Mouse (Mus musculus) gastrocnemius, adult 2 months (tissue): Measurements from ENCODE around the gene Trp53rka. TPM values are rescaled to one million over a fixed set of nuclear protein-coding genes. Genes with fewer than 3 reads are reported as not detected.
"Not testable (repeated sequence)": the region's sequence is repeated elsewhere in the genome, so short reads cannot be mapped to it uniquely, and the experiment has no call there.

Experiments
- DNase-seq: peaks from one replicate; pipeline ENCODE4 v3.0.0; 2022
- H3K27ac ChIP-seq: fragments of 200-600 bp; 2 replicates; pipeline ENCODE4 v1.8.1; 2022; ENCODE audit warnings: mild to moderate bottlenecking
- H3K4me3 ChIP-seq: fragments of 200-600 bp; 2 replicates; pipeline ENCODE4 v1.8.1; 2022; ENCODE audit warnings: mild to moderate bottlenecking, moderate library complexity
- CTCF ChIP-seq: fragments of 200-600 bp; IDR thresholded peaks from 2 replicates; pipeline ENCODE4 v1.8.1; 2022; ENCODE audit warnings: antibody characterized with exemption, mild to moderate bottlenecking, moderate library complexity
- intact Hi-C: fragments of 180-260 bp; cut with DNase I; formaldehyde crosslinking; loops from one replicate; pipeline ENCODE4 v1.15.1; 2025
- long read RNA-seq, 2 experiments: library from polyadenylated mRNA; stranded (forward); transcript quantifications; one replicate each; pipeline ENCODE4 v2.0.0; 2021
- total RNA-seq, 2 experiments: library from RNA; stranded (reverse); gene quantifications; 2 replicates each; pipeline ENCODE4 v1.2.3; 2021

Trp53rka gene
- 10 to 100 TPM; 10.7 to 11.6 TPM for total RNA-seq
- long read RNA-seq, experiment 1, transcript Trp53rka-201 (2 exons, 1,880 nt): major isoform, 20 of 21 reads
- long read RNA-seq, experiment 1, partial matches to known transcripts: 0 of 21 reads
- long read RNA-seq, experiment 1, other reads (novel, unspliced or antisense): 1 of 21 reads
- long read RNA-seq, experiment 2, transcript Trp53rka-201 (2 exons, 1,880 nt): major isoform, 20 of 23 reads
- long read RNA-seq, experiment 2, partial matches to known transcripts: 0 of 23 reads
- long read RNA-seq, experiment 2, other reads (novel, unspliced or antisense): 3 of 23 reads

GRCm38 (mm10) chr2:165492648-165493553 lies at the start of gene Trp53rka:
Gene Trp53rka, minus strand, starts transcription at chr2:165493324.
- no peak for TF ChIP-seq CTCF
- DNase-seq: peak; percentile 91
- peak within 1 kb of the TSS; percentile 94 for H3K27ac ChIP-seq
- intact Hi-C loops: no loop called here
- H3K4me3 ChIP-seq: peak within 1 kb of the TSS; percentile 94

GRCm38 (mm10) chr2:165540975-165541374 lies 47.9 kb upstream of the Trp53rka start:
- intact Hi-C loops: no loop called here
- no peak for TF ChIP-seq CTCF
- DNase-seq: no peak
- H3K4me3 ChIP-seq: no peak overlapping the region
- no peak overlapping the region for H3K27ac ChIP-seq

GRCm38 (mm10) chr2:165533789-165534188 lies 40.7 kb upstream of the Trp53rka start:
- no peak overlapping the region for H3K4me3 ChIP-seq
- no peak overlapping the region for H3K27ac ChIP-seq
- intact Hi-C loops: no loop called here
- TF ChIP-seq CTCF: no peak
- DNase-seq: no peak

DNA sequence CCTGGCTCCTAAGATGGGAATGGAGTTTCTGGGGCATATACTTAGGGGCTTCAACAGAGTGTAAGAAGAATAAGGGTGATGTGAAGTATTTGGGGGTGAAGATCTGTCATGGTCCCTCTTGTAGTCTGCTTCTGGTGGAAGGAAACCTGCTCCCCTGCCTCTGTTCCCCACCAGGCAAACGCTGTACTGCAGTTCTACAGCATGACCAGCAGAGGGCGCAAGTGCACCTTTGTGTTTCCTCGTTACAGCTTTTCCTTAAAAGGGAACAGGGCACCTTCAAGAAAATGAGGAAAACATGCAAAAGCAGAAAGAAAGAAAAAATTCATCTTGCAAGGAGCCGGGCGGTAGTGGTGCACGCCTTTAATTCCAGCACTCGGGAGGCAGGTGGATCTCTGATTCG lies 36.0 kb upstream of the Trp53rka start:
- Histone ChIP-seq H3K4me3 (no peak overlapping the region), H3K27ac (no peak overlapping the region)
- DNase-seq: peak; percentile 68
- no peak; the same call in 1 of the 2 replicates for TF ChIP-seq CTCF
- intact Hi-C loops: loop anchor here (2.0 kb wide), 1 partner anchor 222 kb away; no protein-coding TSS in a partner anchor

DNA sequence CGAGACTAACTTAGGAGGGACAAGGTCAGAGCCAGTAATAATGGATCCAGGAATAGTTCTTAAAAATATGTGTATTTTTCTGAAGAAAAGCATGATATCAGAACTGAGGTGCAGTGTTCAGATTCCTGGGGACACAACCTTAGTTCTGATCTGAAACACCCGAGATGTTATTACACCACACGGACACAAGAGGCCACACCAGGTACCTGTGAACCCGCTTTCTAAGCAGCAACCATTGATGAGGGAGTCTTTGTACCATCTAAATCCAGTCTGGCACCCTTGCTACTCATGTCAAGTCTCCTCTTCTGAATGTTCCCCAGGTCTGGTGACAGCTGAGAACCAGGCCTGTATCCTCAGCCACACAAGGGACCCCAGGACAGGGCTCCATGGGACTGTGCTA lies 32.5 kb upstream of the Trp53rka start:
- intact Hi-C loops: no loop called here
- peak; percentile 46 for TF ChIP-seq CTCF
- Histone ChIP-seq H3K27ac (no peak overlapping the region), H3K4me3 (no peak overlapping the region)
- DNase-seq: no peak

DNA sequence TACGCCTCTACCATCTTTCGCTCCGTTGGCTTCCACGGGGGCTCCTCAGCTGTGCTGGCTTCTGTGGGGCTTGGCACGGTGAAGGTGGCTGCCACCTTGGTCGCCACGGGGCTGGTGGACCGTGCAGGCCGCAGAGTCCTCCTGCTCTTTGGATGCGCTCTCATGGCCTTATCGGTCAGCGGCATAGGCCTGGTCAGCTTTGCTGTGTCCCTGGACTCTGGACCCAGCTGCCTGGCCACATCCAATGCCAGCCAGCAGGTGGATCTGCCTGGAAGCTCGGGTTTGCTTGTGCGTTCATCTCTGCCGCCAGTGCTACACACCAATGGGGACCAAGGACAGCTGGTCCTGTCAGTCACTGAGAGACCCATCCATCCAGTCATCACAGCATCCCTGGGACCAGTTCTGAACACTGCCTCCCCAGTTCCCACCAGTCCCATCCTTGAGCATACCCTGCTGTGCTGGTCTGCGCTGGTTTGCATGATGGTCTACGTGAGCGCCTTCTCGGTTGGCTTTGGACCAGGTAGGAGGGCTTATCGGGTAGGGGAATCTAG lies 22.1 kb upstream of the Trp53rka start:
- intact Hi-C loops: no loop called here
- TF ChIP-seq CTCF: no peak
- DNase-seq: no peak
- Histone ChIP-seq H3K27ac (no peak overlapping the region), H3K4me3 (no peak overlapping the region)

DNA sequence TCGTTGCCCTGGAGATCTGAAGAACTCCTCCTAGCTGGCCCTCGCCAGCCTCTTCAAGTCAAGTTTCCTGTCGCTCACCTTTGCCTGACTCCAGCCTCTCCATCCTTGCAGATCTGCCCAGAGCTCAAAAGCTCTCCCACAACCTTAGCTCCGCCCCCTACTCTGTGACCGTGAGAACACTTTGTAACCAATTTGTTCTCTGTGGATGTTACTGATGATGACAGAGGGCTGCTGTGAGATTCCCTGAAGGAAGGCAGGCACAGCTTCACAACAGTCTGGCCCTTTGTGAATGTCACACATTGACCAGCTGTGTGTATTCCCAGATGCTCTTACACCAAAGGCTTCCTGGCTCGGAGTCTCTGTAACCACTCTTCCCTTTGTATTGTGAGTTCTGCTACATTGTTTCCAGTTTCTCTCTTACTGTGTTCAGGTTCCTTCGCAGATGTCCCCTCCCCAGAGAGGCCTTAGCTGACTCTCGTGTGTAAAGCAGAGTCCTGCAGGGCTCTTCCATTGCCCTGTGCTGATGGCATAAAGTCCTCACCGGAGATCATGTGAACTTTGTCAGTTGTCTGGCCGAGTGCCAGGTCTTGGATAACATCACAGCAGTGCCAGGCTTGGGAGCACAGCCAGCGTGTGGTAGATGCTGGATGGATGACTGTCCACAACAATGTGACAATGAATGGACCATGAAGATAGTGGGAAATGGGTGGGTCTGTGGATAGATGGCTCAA lies 19.9 kb upstream of the Trp53rka start:
- intact Hi-C loops: no loop called here
- no peak for DNase-seq
- TF ChIP-seq CTCF: no peak
- H3K4me3 ChIP-seq: no peak overlapping the region
- no peak overlapping the region for H3K27ac ChIP-seq

GRCm38 (mm10) chr2:165512426-165512825 lies 19.3 kb upstream of the Trp53rka start:
- Histone ChIP-seq H3K4me3 (no peak overlapping the region), H3K27ac (no peak overlapping the region)
- intact Hi-C loops: no loop called here
- no peak for DNase-seq
- no peak for TF ChIP-seq CTCF

DNA sequence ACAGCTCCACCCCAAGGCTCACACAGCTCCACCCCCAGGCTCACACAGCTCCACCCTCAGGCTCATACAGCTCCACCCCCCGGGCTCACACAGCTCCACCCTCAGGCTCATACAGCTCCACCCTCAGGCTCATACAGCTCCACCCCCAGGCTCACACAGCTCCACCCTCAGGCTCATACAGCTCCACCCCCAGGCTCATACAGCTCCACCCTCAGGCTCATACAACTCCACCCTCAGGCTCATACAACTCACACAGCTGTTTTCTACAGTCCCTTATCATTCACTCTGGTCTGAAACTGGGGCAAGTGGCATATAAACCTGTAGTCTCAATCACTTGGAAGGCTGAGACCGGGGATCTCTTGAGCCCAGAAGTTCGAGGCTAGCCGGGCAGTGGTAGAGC lies 18.4 kb upstream of the Trp53rka start:
- H3K27ac ChIP-seq, intact Hi-C loops, H3K4me3 ChIP-seq, DNase-seq: not testable (repeated sequence)

- DNase-seq, H3K27ac ChIP-seq, intact Hi-C loops, H3K4me3 ChIP-seq: not testable (repeated sequence)
Measured at GRCm38 (mm10) chr2:165510914-165511458, 17.9 kb upstream of the Trp53rka start.

GRCm38 (mm10) chr2:165510466-165510865 lies 17.3 kb upstream of the Trp53rka start:
- Histone ChIP-seq H3K4me3 (no peak overlapping the region), H3K27ac (no peak overlapping the region)
- intact Hi-C loops: no loop called here
- no peak for DNase-seq
- TF ChIP-seq CTCF: no peak

DNA sequence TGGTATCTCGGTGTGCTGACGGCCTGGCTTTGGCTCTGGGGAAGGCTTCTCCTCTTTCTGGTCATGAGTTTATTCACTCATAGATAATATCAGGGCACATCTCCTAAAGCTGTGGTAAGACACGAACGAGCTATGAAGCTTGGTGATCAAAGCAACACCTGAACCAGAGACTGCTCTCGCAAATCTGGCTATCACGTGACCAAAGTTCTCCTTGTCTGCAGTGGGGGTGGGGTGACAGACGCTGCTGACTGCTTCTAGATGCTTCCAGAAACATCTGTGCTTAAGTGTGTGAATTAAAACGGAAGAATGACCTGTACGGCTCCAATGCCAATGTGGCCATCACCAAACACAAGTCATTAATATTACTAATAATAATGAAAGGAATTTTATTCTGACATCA lies 16.6 kb upstream of the Trp53rka start:
- no peak for DNase-seq
- no peak for TF ChIP-seq CTCF
- no peak overlapping the region for H3K27ac ChIP-seq
- intact Hi-C loops: no loop called here
- H3K4me3 ChIP-seq: no peak overlapping the region
